Mouse (Mus musculus): ENCODE results near the gene Cercam.

Cercam gene

DNA sequence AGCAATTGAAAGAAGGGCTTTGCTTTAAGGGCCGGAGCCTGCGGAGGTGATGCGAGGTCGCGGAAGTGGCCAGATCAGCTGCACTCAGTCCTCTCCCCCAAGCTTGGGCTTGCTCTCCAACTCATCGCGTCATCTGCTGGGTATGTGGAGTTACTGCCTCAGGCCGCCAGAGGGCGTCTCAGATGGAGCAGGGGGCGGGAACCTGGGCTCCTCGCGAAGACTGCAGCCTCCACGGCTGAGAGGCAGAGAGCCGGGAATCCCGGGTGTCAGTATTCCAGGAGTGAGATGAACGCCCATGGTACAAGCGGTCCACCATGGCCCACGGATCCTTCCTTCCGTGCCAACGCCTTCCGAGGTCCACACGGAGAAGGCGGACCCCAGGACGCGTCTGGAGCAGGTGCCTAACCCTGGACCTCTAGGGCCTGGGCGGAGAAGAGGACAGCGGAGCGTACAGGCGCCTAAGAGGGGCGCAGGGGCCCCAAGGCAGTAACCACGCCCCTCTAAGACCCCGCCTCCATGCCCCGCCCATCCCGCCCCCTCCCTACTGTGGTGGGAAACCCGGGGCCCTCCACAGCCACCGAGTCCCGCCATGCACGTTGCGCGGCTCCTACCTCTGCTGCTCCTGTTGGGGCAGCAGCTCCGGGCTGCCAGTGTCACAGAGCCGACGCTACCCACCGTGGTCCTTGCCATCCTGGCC, at the start of gene Cercam:
Gene Cercam (plus strand): TSS at position 216 of the 697 bp plus-strand sequence.
- DNase-seq (ENCODE audit: low spot score): peak; percentile 85

DNA sequence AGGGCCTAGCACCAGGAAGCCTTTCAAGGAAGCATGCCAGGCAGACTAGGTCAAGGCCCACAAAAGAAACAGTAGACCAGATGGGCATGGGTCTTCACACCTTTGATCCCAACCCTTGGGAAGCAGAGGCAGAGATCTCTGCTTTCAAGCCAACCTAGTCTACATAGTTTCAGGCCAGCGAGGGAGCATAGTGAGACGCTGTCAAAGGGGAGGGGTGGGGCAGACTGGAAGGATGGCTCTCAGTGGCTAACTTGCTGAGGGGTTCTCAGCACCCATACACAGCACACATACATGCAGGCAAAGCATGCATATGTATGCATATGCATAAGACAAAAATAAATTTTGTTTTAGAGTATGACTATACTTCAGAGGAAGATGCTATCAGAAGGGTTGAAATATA, 49.6 kb upstream of the Cercam start:
- DNase-seq (ENCODE audit: low spot score): no peak

DNA sequence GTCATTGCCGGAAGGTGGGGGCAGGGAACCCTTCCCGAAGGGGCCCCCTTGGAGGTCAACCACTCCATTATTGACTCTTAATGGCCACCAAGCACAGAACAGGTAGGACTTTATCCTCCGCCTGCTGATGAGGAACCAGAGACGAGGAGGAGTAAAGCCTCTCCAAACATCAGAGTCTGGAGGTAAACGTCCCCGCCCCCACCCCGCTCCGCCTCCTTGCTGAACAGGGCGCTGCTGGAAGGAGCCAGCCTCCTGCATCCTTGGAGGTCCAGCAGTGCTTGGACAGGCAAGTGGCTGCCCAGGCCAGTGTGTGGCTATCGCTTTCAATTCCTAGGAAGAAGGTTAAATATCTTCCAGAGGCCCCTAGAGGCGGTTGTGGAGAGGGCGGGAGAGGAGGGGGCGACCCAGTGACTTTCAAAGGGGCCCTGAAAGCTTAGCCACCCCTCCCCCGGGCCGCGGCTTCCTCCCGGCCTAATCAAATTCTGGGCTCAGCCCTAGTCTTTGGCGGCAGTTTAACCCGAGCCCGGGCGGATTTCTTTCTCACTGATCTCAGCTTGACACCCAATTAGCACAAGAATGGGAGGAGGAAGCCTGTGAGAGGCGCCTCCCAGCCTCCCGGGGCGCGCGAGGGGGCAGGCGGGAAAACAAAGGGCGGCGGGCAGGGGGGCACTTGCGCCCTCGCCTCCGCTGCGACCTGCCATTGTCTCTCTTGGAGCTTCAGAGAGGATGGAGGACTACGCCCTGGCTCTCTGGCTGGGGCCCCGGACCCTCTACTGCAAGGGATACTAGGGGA, 48.7 kb upstream of the Cercam start, which contains the start of gene Urm1:
Gene Urm1 (plus strand): TSS at position 51 of the 793 bp plus-strand sequence.
- DNase-seq (ENCODE audit: low spot score): peak; percentile 38

DNA sequence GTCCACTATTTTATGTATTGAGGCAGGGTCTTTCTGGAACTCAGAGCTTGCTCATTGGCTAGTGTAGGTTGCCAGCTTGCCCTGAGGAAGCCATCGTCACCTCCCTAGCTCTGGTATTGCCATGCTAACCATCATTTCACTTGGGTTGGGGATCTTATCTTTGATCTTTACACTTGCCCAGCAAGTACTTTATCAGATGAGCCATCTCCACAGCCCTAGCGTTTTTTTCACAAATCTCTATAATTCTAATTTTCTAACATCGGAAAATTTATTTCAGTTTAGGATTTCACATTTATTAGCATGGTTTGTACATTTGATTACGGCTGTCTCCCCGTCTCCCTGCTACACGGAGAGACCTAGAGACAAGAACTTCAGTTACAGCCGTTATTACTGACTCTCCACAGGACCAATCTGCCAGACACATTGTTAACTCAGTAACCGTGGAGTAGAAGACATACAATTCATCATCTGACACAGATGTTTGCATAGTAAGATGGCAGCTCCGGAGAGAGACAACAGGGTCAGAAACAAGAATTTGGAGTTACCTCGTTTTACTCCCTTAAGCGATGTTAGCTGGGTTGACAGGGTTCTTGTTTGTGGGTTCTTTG, 42.5 kb upstream of the Cercam start:
- DNase-seq (ENCODE audit: low spot score): no peak

DNA sequence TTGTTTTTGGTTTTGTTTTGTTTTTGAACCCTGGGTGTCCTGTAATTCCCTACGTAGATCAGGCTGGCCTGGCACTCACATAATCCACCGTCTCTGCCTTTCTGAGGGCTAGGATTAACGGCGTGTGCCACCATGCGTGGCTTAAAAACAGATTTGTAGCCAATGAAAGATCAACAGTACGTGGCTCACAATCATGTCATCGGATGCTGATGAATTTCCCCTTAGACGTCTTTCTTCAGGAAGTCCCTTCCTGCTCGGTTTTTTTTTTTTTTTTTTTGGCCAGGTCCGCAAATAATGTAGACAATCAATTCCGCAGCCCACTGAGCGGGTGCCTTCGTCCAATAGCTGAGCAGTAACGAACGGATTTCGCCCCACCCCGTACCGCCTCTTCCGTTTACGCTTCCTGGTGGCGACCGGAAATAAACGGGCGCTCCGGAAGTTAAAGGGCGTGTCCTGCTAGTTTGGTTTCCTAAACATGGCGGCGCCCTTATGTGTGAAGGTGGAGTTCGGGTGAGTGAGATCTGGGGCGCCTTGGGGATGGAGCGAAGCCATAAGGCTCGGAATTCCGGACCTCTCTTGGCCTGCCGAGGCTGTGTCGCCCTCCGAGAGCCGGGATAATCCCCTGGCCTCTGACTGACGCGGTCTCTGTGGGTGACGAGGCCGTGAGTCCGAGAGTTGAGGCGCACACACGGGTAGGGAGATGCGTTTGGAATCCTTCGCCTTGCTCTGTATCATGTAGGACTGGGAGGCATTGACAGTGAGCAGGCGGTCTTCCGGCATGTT, 41.8 kb upstream of the Cercam start:
- DNase-seq (ENCODE audit: low spot score): peak; percentile 86

DNA sequence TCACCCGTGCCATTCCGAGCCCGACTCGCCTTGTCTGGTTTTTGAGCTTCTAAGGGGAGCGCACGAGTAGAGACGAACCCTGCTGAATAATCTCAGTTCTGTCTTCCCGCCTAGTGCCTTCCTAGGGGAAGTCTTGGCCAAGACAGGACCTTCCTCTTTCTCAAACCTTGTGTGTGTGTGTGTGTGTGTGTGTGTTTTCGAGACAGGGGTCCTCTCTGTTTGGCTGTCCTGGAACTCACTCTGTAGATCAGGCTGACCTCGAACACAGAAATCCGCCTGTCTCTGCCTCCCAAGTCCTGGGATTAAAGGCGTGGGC, 41.3 kb upstream of the Cercam start:
- no peak for DNase-seq (ENCODE audit: low spot score)

DNA sequence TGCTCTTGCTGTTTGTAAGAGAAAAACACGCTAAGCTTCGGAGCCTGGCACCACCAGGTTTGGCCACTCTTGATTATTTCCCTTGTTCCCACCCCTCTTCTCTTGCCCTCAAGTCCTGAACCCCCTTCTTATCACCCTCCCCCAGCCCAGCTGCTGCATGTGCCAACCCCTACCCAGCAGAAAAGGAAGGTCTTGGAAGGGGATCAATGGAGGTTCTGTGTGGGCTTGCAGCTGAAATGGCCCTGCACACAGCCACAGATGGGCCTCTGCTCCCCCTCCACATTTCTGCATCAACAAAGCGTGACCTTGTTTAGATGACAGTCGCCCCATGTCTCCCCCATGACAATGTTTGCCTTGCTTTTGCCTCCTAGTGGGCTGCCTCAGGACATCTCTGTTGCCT, 37.9 kb upstream of the Cercam start:
- no peak for DNase-seq (ENCODE audit: low spot score)

DNA sequence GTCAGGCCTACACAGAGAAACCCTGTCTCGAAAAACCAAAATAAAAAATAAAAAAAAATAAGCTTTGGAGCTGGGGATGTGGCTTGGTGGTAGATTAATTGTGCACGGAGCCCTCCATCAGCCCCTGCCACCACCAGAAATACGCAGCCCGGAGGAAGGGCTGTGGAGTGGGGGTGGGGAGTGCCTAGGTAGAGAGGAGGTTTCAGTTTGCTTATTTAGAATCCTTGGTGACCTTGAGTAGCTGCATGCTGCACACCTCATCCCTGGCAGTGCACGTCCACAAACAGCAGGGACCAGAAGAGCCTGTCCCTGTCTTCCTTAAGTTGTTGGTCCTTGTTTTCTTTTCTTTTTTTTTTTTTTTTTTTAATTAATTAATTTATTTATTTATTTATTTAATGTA, 35.2 kb upstream of the Cercam start:
- DNase-seq (ENCODE audit: low spot score): no peak

DNA sequence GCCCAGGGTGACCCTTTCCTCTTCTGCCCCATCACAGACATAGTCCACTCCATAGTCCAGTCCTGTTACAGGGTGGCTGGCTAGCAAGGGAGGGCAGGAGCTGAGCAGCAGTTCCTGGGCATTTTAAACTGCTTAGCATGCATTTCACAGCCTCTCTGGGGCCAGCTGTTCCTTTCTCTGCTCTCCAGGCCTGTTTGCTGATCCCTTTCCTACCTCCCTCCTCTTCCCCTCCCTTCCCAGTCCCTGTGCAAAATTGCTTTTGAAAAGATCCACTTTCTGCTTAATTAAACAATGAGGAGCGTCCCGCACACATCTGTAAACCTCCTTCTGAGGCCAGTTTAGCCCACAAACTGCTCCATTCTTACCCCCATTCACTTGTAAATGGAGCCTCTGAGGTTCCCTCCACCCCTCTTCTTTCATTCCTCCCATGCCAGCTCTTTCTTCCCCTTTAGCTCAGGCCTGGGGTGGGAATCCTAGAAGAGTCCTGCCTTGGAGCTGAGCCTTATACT, 33.5 kb upstream of the Cercam start:
- no peak for DNase-seq (ENCODE audit: low spot score)

DNA sequence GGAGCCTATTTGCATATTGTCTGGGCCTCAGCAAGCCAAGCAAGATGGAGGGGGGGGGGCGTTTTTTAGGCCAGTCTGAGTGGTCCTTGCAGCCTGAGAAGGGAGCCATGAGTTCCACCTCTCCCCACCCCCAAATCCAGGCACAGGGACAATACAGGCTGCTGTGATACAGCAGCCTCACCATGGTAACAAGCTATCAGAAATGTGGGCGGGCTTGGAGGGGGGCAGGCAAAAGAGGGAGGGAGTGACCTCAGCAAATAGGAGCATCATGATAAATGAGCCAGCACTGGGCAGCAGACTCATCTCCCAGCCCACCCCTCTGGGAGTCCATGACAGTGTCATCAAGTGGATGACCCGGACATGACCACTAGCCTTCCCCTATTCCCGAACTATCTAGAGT, 29.5 kb upstream of the Cercam start:
- DNase-seq (ENCODE audit: low spot score): no peak

DNA sequence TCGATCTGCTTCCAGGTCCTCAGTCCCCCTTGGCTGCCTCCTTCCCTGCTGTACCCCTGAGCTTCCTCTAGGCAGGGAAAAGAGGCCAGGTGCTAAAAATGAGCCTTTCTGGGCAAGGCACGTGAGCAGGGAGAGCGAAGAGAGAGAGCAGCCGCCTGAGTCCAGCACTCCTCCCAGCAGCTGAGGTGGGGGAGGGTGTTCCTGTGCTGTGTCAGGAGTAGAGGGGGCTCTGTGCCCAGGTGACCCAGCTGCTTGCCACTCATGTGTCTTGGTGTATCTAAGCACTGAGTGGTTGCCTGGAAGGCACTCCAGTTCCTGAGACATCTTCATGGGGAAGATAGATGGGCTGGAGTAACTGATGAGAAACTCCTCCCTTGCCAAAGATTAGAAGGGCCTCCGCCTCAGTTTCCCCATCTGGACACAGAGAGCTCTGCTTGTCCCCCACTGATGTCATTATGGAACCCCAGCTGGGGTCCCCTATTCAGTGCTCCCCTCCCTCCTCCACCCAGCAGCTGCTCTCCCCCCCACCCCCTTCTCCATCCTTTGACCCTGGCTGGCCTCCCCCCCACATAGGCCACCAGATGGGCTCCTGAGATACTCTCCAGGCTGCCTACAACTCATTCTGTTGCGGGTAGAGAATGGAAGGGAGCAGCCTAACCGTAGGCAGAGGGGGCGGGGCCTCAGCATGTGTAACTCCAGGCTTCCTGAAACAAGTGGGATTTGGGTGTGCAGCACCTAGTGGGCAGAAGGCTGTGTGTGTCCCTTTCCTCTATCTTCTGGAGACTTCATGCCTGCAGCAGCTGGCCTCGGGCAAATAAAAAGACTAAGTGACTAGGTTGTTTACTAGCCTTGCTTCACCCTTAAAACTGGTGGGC, 25.5 kb upstream of the Cercam start:
- DNase-seq (ENCODE audit: low spot score): no peak

DNA sequence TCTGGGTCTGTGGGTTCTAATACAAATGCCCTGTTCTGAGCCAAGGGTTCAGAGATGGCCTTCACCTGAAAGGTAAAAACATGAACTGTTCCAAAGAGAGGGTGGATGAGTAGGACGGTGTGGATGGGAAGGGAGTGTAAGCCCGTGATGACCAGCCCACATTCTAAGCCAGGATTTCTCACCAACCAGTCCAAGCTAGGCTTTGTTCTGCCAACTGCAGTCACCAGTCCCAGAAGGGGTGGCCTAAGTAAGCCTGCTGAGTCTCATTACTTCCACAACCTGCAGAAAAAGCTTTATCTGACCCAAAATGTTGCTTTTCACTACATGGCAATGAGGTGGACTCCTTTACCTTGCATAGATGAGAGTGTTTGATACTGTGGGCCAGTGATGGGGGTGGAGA, 24.8 kb upstream of the Cercam start:
- DNase-seq (ENCODE audit: low spot score): no peak

DNA sequence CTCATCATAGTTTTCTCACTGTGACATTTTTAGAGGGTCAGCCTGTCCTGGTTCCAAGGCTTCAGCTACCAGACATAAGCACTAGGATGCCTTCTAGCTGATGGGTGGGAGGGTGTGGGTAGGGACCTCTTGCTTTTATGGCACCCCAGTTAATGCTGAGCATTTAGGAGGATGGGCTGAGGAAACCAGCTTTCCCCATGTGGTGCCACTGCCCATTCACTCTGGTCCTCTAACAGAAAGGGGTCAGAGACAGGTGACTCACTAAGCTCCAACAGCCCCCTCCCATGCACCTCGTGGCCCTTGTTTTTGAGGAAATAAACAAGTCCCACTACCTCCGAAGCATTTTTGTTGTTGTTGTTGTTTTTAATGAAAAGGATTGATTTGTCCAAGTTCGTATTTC, 24.3 kb upstream of the Cercam start:
- DNase-seq (ENCODE audit: low spot score): no peak

DNA sequence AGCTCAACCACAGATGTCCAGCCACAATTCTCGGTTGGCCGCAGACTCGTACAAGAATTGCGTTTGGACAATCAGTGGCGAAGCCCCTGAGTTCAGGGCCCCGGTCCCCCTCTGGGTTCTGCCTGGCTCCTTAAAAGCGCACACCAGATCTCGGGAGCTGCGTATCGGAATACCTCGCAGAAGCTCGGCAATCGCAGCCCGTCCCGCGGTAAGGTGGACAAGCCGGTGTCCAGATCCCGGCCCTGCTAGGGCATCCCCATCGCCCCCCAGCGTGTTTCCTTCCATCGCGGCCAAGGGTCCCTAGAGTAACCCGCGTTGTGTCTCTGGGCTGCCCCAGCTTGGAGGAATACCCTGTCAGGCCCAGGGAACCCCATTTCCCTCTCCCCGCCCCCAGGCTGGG, 23.3 kb upstream of the Cercam start:
- no peak for DNase-seq (ENCODE audit: low spot score)

DNA sequence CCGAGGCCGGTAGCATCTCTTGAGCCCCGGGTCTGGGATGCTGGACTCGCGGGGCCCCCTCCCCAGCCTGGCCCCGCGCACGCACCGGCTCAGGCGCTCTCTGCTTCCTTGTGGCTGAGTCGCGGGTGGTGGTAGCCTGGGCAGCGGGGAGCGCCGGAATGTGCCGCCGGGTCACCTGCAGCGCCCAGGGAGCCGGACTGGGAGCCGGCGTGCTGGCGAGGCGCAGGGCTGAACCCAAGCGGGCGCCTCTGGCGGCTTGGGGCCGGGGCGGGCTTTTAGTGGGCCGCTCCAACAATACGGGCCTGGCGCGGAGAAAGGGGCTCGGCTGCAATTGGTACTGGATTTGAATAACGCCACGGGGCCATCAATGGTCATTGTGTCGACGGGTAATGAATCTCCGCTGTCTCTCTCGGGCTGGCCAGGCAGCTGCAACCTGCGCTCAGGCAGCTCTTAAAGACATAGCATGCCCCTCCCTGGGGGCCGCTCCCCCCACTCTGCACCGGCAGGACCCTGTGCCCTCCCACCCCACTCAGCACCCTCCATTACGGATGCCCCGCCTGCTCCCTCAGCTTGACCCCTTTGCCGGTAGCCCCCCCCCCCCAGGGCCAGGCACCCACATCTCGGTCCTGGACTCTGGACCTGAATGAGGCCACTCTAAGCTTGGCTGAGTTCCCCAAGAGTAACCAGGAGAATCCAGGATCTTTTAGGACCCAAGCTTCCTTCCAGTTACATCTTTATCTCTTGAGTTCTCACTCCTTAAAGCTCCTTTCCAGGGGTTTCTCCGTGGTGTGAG, 22.7 kb upstream of the Cercam start:
- no peak for DNase-seq (ENCODE audit: low spot score)

DNA sequence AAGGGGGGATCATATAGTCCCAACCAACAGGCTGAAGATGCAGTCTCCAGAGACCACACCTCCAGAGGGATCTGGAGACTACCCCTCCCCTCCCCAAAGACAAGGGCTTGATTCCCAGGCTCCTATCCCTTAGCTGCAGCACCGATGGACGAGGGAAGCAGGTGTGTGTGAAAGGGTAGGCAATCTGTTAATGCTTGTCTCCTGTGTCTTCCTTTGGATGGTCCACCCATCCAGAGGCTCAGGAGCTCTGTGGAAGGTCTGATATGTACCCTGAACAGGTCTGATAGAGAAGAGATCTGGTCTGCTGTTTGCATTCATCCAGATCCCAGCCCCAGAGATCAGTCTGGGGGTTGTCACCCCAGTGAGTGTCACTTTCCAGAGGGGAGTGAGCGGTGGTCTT, 22.1 kb upstream of the Cercam start:
- DNase-seq (ENCODE audit: low spot score): no peak

DNA sequence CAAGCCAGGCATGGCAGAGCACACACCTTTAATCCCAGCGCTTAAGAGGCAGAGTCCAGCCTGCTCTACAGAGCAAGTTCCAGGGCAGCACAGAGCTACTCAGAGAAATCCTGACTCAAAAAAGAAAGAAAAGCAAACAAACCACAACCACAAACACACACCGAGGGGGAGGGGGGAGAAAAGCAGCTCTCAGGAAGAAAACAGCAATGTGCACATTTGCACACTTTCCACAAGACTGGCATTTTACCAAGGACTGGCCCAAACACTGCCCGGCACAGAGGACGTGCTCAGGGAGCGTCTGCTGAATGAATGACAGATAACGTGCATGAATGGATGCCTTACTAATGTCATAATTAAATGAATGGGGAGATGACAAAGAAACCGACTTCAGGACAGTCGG, 19.9 kb upstream of the Cercam start:
- no peak for DNase-seq (ENCODE audit: low spot score)

DNA sequence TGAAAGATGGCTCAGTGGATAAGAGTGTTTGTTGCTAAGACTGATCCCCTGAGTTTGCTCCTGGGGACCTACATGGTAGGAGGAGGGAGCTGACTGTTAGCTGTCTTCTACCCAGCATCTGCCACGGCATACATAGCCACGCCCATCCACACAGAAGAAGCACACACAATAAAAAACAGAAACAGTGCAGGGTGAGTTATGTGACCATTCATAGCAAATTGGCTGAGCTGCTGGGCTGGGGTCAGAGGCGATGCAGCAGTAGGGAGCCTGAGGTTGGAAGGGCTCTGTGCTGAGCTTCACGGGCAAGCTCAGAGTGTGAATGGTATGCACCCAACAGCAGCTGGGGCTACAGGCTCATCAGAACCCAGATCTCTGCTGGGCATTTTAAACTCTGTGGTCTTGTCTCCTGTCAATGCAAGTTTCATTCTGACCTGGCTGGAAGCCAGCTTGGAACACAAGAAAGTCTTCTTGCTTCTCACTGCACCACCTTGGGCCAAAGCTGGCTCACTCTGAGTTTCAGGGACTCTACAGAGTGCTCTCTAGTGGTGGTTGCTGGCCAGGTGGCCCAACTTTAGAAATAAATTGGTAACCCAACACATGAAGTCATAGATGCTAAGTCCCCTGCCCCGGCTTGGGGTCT, 19.0 kb upstream of the Cercam start:
- no peak for DNase-seq (ENCODE audit: low spot score)

DNA sequence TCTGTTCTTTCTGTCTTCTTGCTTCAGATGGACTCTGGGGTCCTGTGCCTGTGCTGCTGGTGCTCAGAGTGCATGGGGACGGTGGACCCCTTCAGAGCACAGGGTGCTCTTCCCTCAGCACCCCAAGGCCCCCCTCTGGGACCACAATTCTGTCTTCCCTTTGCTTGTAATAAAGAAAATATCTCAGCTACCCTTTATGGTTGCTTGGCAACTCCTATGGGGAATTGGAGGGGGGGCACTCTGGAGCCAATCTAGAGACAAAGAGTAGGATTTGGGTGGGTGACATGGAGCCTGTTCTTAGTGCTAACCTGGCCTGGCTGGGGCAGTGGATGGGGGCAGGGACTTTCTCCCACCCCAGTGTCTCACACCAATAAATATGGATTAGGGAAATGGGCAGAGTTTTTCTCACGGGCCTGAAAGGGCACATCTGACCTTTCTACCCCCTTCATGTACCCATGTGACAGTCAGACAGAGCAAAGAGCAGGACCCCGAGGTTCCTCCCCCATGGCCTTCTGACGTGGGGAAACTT, 15.9 kb upstream of the Cercam start:
- DNase-seq (ENCODE audit: low spot score): no peak

DNA sequence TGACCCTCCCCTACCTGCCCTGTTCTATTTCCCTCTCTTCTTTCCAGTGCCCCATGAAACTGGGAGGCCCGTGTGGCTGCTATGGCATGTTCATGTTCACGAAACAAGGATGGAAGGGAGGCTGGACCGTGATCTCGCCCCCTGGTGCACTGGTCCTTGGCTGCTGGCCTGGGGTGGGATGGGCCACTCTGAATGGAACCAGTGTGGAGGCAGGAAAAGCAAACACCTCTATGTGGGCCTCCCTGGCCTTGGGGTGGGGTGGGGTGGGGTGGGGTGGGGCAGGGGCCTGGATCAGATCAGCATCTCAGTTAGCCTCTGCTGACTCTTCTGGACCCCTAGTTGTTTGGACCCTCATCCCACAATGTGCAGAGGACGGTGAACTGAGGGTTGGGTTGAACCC, 15.2 kb upstream of the Cercam start:
- no peak for DNase-seq (ENCODE audit: low spot score)
